Mouse (Mus musculus) thymus, adult 2 months (tissue): ENCODE measurements around the gene 6030468B19Rik. TPM values are rescaled to one million over a fixed set of nuclear protein-coding genes. Genes with fewer than 3 reads are reported as not detected.
"Not testable (repeated sequence)": the region's sequence is repeated elsewhere in the genome, so short reads cannot be mapped to it uniquely, and the experiment has no call there.

ENCODE experiments used
- DNase-seq: peaks from one replicate; pipeline ENCODE4 v3.0.0; 2021
- H3K27ac ChIP-seq: fragments of 200-500 bp; 2 replicates; pipeline ENCODE4 v1.5.1; 2012; ENCODE audit warnings: low read length, control low read depth; ENCODE audit not compliant: control insufficient read depth, insufficient read depth
- H3K27me3 ChIP-seq: fragments of 200-500 bp; 2 replicates; pipeline ENCODE4 v1.6.1; 2012; ENCODE audit warnings: mild to moderate bottlenecking, low read length, moderate library complexity, mixed read lengths; ENCODE audit not compliant: control insufficient read depth, insufficient read depth
- H3K36me3 ChIP-seq: fragments of 200-500 bp; 2 replicates; pipeline ENCODE4 v1.6.1; 2012; ENCODE audit warnings: mild to moderate bottlenecking, low read length, moderate library complexity; ENCODE audit not compliant: control insufficient read depth, insufficient read depth
- H3K4me1 ChIP-seq: fragments of 200-500 bp; replicated peaks from 2 replicates; pipeline ENCODE4 v1.6.1; 2012; ENCODE audit warnings: low read length; ENCODE audit not compliant: control insufficient read depth, insufficient read depth
- H3K4me3 ChIP-seq: fragments of 200-500 bp; 2 replicates; pipeline ENCODE4 v1.5.1; 2012; ENCODE audit warnings: mild to moderate bottlenecking, low read length, control low read depth, moderate library complexity; ENCODE audit not compliant: control insufficient read depth, insufficient read depth
- CTCF ChIP-seq: fragments of 200-500 bp; IDR thresholded peaks from 2 replicates; pipeline ENCODE4 v1.5.1; 2012; ENCODE audit warnings: mild to moderate bottlenecking, control low read depth, low read length, moderate library complexity, borderline replicate concordance; ENCODE audit not compliant: control insufficient read depth, poor library complexity, insufficient read depth; ENCODE audit errors: extremely low read depth
- POLR2A ChIP-seq: fragments of 200-500 bp; IDR thresholded peaks from 2 replicates; pipeline ENCODE4 v1.6.1; 2012; ENCODE audit warnings: mild to moderate bottlenecking, low read length, control low read depth, moderate library complexity; ENCODE audit not compliant: control insufficient read depth, poor library complexity, insufficient read depth; ENCODE audit errors: extremely low read depth
- WGBS: fragments of 180-500 bp; shearing (Covaris S2); methylation state at CpG from one replicate; pipeline ENCODE4 v1.1.7; 2018; 5-methylcytosine and 5-hydroxymethylcytosine counted together
- polyA plus RNA-seq: library from polyadenylated mRNA; depleted of rRNA; stranded (reverse); fragments of >200 nt; gene quantifications from 2 replicates; pipeline ENCODE4 v1.2.3, GENCODE M21; 2012

The 6030468B19Rik gene
- polyA plus RNA-seq, 1 experiment, result 1.7 TPM

DNA sequence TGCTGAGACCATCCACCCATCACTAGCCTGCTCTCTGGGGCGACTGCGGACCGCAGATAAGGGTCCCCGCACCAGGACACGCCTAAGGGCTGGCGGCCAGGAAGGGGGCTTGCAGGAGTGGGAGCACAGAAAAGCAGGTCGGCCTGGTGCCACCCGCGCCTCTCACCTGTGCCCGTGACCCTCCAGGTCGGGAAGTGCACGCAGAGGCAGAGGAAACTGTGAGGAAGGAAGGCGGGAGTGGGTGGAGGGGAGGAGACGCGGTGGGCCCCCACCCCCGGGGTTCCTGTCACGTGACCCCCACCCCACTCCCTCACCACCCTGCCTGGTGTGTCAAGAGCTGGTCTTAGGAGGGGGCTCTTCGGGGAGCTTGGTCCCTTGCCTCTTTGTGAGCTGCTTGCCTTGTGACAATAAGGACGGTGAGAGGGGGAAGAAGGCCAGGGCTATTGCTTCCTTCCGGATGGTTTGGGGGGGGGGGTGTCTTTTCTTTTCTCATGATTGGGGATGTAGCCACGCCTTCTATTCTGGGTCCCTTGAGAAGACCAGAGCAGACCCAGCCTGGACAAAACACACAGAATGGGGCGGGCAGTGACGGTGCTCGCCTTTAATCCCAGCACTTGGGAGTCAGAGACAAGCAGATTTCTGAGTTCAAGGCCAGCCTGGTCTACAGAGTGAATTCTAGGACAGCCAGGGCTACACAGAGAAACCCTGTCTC, 15.3 kb upstream of the 6030468B19Rik start, which contains the start of the genes Tmc8 and Tmc6:
Gene Tmc8, plus strand, starts transcription at position 84 of the 712 bp plus-strand sequence.
Gene Tmc6, minus strand, starts transcription at position 206 of the 712 bp plus-strand sequence.
- peaks cover 44% of the 10 kb centered on the region for H3K4me1 ChIP-seq
- 2% methylated on average over 24 of the region's 24 CpGs for WGBS
- peak; percentile 99 for TF ChIP-seq POLR2A
- TF ChIP-seq CTCF, result no peak
- no peaks in the 10 kb centered on the region for H3K27me3 ChIP-seq
- peak within 1 kb of the TSS; percentile 99 for H3K27ac ChIP-seq
- peak; percentile 92 for DNase-seq
- H3K4me3 ChIP-seq, result peak within 1 kb of the TSS; percentile 99
- peaks cover 21% of the 10 kb centered on the region for H3K36me3 ChIP-seq

DNA sequence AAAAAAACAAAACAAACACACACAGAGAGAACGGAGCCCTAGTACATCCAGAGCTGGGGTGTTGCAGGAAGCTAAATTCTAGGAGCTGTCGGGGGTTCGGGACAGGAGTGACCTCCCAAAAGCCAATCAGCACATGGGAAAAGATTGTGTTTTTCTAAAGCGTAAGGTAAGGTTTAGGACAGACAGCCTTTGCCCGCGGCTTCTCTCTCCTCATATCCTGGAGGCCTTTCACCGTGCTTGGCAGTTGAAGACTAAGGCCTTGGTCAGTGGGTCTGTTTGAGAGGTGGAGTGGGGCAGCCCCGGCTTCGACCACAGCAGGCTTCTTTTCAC, 14.8 kb upstream of the 6030468B19Rik start:
- Histone ChIP-seq H3K27me3 (no peaks in the 10 kb centered on the region), H3K36me3 (peaks cover 26% of the 10 kb centered on the region), H3K4me1 (peaks cover 39% of the 10 kb centered on the region), H3K4me3 (peak overlapping the region; percentile 99), H3K27ac (peak overlapping the region; percentile 96)
- no peak for DNase-seq
- WGBS, result 13% methylated on average over 9 of the region's 9 CpGs
- TF ChIP-seq POLR2A (no peak), CTCF (no peak)

GRCm38 (mm10) chr11:117783089-117783488, 14.4 kb upstream of the 6030468B19Rik start:
- H3K27me3 ChIP-seq, result no peaks in the 10 kb centered on the region
- peak overlapping the region; percentile 99 for H3K4me3 ChIP-seq
- 2% methylated on average over 31 of the region's 31 CpGs for WGBS
- H3K27ac ChIP-seq, result peak overlapping the region; percentile 96
- H3K36me3 ChIP-seq, result peaks cover 28% of the 10 kb centered on the region
- peak; percentile 94 for DNase-seq
- peaks cover 35% of the 10 kb centered on the region for H3K4me1 ChIP-seq
- TF ChIP-seq POLR2A, result peak; percentile 85
- 0 out of 2 replicates have a peak, but pooled peaks have one; percentile 44 for TF ChIP-seq CTCF

DNA sequence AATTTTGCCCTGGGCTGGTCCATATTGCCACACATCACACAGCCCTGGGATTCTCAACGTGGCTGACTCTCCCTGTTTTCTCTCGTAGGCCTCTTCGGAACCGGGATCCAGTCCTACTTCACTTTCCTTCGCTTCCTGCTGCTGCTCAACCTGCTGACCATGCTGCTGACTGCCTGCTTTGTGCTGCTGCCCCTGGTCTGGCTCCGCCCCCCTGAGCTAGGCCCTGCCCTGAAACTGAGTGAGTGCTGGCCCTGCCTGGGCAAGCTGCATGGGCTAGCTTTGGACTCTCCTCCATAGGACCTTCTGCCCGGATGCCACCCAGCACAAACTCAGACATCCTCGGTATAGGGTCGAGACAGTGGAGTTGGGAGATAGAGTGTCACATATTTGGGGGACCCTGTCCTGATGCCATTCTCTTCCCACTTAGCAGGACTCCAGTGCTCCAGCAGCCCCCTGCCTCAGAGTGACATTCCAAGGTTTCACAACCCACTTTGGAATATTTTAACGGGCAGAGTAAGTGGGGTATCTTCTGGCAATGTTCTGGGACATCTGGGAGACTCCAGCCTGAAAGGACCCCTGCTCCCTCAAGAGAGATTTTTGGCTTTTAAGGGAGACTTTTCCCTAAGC, 13.7 kb upstream of the 6030468B19Rik start:
- peak; percentile 40 for DNase-seq

GRCm38 (mm10) chr11:117786294-117786693, 11.2 kb upstream of the 6030468B19Rik start:
- H3K27me3 ChIP-seq, result no peaks in the 10 kb centered on the region
- no peak overlapping the region for H3K4me3 ChIP-seq
- peaks cover 25% of the 10 kb centered on the region for H3K4me1 ChIP-seq
- DNase-seq, result peak; percentile 74
- peaks cover 38% of the 10 kb centered on the region for H3K36me3 ChIP-seq
- TF ChIP-seq POLR2A (no peak), CTCF (peak; percentile 62)
- 31% methylated on average over 10 of the region's 10 CpGs for WGBS
- no peak overlapping the region for H3K27ac ChIP-seq

More for the DNA sequence above, 13.7 kb upstream of the 6030468B19Rik start:
- Histone ChIP-seq H3K27ac (0 out of 2 replicates have a peak overlapping the region, but pooled peaks have one; percentile 2), H3K36me3 (peaks cover 31% of the 10 kb centered on the region), H3K27me3 (no peaks in the 10 kb centered on the region), H3K4me1 (peaks cover 28% of the 10 kb centered on the region), H3K4me3 (peak overlapping the region; percentile 48)
- TF ChIP-seq POLR2A (no peak), CTCF (no peak)
- 85% methylated on average over 10 of the region's 10 CpGs for WGBS

DNA sequence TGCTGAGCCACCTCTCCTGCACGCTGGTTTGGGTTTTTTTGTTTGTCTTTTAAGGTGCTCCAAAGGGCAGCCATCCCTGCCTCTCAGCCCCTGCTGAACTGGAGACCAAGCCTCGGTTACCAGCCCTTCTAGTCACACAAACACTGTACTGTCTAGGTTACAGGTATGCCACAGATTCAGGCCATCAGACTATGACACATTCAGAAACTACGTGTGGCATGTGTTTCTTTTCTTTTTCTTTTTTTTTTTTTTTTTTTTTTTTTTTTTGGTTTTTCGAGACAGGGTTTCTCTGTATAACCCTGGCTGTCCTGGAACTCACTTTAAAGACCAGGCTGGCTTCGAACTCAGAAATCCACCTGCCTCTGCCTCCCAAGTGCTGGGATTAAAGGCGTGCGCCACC, 9.0 kb upstream of the 6030468B19Rik start:
- Histone ChIP-seq H3K36me3 (peaks cover 49% of the 10 kb centered on the region), H3K4me1 (peaks cover 37% of the 10 kb centered on the region)
- not testable (repeated sequence) for DNase-seq, H3K27ac ChIP-seq, H3K27me3 ChIP-seq, H3K4me3 ChIP-seq
- 89% methylated on average over 7 of the region's 7 CpGs for WGBS
